Mouse (Mus musculus) naive thymus-derived CD4-positive, alpha-beta T cell, adult 2 months (primary cell): ENCODE measurements around the gene Scn1b.

Experiments
- DNase-seq: peaks from one replicate; pipeline ENCODE4 v3.0.0-alpha.2; 2011; ENCODE audit warnings: low read depth

Gene Scn1b

GRCm38 (mm10) chr7:31086175-31086755 lies 40.5 kb downstream of the Scn1b start:
- no peak for DNase-seq

- no peak for DNase-seq
Observed at GRCm38 (mm10) chr7:31085171-31085570, 41.6 kb downstream of the Scn1b start.

DNA sequence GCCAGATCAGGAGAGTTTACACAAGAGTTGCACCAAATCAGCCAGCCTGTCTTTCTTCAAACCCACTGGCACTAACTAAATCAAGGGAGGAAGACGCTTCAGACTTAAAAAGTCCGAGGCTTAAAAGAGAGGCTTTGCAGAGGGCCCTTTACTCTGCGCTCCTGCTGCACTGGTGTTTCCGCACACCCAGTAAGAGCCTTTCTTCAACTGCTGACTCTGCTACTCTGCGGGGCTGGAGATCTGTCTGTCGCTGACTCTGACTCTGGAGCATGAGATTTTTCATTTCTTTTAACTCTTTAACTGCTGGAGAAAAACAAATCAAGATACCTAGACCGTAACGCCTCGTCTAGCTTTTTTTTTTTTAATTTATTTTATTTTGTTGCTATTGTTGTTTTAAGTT lies 42.7 kb downstream of the Scn1b start:
- DNase-seq, result no peak

- DNase-seq, result no peak
Observed at GRCm38 (mm10) chr7:31082831-31083588, 43.8 kb downstream of the Scn1b start.

- DNase-seq, result no peak
Observed at GRCm38 (mm10) chr7:31082106-31082505, 44.7 kb downstream of the Scn1b start.

DNA sequence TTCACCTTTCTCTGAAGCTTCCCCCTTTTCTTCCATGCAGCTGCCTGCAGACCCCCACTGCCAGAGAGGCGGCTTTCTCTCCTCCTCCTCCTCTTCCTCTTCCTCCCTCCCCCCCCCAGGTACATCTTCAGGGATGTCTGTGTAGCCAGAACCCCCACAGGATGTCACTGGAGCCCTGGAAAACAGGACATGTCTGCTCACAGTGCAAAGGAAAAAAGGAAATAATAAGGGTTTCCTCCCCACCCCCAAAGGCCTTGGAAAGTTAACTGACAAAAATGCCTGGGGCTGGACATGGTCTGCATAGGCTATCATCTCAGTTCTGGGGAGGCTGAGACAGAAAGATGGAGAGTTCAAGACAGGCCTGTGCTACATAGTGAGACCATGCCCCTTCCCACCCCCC lies 45.7 kb downstream of the Scn1b start:
- no peak for DNase-seq

DNA sequence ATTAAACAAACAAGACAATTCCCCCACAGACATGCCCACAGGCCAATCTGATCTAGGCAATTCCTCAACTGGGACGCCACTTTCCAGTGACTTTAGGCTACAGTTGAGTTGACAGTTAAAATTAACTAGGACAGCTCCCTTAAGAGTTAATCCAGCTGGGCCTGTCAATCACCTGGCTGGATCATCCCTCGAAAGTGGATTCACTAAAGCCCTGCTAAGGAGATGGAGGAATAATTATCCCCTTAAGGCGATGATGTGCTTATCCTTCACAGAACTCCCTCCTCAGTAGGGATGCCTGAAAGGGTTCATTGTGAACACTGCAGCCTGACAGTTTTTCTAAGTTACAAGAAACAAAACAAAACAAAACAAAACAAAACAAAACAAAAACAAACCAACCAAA lies 46.2 kb downstream of the Scn1b start:
- DNase-seq, result no peak

GRCm38 (mm10) chr7:31079670-31080069 lies 47.1 kb downstream of the Scn1b start:
- DNase-seq, result no peak

- DNase-seq, result peak; percentile 73
Observed at GRCm38 (mm10) chr7:31077885-31078445, 48.8 kb downstream of the Scn1b start.

DNA sequence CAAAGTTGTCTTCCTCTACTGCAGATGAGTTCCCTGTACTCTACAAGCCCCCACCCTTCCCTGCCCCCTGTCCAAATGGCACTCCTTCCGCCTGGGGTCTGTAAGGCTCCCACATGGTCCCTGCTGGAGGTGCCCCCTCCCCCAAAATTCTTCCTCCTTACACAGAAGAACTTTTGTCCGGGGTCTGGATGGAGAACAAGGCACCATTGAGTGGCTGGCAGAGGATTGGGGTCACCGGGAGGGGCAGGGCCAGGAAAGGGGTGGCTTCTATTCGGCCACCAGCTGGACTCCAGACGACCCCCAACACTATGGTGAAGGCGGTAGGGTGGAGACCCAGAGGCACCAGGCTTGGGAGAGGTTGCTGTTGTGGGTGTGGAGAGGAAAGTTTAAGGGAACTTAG lies 49.3 kb downstream of the Scn1b start:
- DNase-seq, result no peak

- no peak for DNase-seq
Observed at GRCm38 (mm10) chr7:31076492-31076891, 50.3 kb downstream of the Scn1b start, which contains the start of gene Fxyd3. TSS of gene Fxyd3 (minus strand) at chr7:31076704.

DNA sequence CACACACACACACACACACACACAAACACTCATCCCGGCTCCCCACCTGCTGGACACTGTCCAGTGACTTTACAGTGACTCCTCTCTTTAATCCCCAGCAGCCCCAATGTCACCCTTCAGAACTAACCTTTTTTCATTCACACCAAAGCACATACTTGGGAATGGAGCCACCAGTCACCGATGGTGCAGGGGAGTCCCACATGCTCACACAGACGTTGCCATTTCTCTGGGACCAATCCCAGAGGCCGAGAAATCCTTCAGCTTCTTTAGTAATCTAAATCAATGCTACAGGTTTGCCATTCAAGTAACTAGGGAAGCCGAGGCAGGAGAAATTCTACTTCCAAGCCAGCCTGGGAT lies 52.1 kb downstream of the Scn1b start:
- DNase-seq, result no peak

DNA sequence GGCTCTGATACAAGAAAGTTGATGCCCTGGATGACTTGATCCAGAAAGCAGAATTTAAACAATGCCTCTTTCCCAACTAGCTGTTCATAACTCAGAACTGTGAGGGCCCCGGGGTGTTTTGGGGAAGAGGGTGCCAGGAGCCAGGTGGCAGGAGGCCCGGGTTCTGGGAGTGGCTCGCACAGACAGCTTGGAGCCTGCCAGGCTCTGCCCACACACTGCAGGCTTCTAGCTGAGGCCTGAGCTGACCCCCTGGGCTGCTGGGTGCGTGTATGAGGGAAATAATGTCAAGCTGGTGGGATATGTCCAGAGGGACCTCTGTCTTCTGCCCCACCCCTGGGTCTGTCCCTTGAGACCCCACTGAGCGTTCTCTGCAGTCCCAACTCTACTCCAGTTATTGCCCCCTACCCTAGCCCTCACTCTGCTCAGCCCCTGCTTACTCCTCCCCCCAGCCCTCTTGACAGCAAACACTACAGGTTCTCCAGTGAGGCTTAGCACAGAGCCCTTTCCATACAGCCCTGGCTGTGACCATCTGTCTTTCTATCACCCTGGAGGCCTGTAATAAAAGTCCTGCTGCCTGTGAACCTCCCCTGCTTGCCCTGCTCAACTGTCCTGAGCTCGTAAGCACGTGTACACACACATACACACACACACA lies 52.6 kb downstream of the Scn1b start:
- DNase-seq, result no peak

DNA sequence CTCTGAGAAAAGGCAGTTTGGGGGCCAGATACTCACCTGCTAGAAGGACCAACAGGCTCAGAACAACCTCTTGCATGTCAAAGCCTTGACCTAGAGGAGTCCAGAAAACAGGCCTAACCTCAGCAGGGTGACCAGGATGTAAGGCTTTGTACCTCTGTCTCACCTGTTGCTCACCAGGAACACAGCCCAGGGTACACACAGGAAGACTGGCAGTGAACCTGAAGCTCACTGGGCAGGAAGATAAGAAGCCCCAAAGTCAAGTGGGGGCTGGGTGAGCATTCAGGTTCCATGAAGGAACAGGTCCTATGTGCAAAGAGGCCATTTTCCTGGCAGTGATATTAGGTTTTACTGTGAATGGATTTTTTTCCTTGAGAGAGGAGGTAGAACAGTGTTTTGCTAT lies 53.3 kb downstream of the Scn1b start:
- DNase-seq, result no peak

DNA sequence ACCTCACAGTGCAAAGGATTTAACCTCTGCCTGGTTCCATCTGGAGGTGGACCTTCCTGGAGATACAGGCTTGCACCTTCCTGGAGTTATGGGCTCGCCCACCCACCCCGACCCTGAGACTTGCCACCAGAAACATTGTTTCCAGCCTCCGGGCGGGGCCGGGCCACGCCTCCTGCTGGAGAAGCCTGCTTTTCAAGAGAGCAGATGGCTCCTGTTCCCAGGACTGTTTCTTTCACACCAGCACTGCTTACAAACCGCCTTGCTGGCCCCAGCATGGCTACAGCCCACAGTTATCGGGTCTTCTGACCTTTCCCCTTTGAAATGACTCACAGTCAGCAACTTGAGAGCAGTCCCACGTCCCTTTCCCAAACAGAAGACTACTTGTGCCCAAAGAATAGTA lies 54.5 kb downstream of the Scn1b start:
- DNase-seq, result no peak

DNA sequence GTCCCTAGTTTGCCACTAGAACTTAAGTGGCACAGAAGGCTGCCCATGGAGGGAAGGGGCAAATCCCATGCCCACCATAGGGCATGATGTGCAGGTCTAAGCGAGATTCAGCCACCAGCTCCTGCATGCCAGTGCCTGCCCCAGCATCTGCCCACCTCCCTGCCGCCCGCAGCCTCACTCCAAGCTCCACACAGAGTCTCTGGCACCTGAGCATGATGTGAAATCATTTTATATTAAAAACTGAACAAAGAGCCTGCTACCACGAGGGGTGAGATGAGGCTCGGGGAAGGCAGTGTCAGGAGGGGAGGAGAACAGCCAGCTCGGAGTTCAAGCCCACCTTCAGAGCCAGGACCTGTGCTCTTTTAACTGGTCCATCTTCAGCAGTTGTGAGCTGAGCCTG lies 56.5 kb downstream of the Scn1b start:
- DNase-seq, result no peak

GRCm38 (mm10) chr7:31069491-31069890 lies 57.3 kb downstream of the Scn1b start:
- no peak for DNase-seq

- no peak for DNase-seq
Observed at GRCm38 (mm10) chr7:31067836-31068235, 59.0 kb downstream of the Scn1b start.
